Mouse (Mus musculus) bone marrow macrophage, adult 2 months (primary cell): Measurements from ENCODE around the gene Bptf.

Experiments
- CTCF ChIP-seq: IDR thresholded peaks from 2 replicates; pipeline ENCODE4 v1.5.1; 2012; ENCODE audit warnings: low read depth, mild to moderate bottlenecking, low read length, moderate library complexity
- POLR2A ChIP-seq: IDR thresholded peaks from 2 replicates; pipeline ENCODE4 v1.6.1; 2012; ENCODE audit warnings: mild to moderate bottlenecking, low read depth, low read length, borderline replicate concordance

DNA sequence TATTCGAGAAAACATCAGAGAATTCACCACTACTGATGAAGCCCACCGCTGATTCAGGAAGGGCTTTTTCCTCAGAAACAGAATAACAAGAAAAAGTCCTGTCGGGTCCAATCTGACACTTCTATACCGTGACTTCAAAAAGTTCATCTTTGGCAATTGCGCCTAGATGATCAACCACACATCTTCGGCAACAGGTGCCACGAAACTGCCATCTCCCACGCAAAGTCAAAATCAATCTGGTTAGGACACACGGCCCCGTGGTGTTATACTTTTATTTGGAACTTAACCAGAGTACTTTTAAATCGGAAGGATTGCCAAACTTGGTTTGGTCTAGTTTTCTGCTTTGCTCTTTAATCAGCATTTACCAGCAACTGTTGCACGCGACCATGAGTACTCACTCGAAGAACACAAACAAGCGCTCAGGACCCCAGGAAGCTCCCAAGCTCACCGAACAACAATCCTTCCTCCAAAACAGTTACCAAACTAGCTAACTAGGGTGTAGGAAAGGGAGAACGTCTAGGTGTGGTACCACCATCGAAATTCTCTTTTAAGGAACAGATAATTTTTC lies 1.6 kb downstream of the Bptf start:
- TF ChIP-seq CTCF (no peak), POLR2A (no peak)
